Mouse (Mus musculus) heart, embryonic 14.5 days (tissue): ENCODE measurements around the gene Zfp109. TPM values are rescaled to one million over a fixed set of nuclear protein-coding genes. Genes with fewer than 3 reads are reported as not detected.
A peak's percentile ranks its signal among the peaks of the same experiment; 100 is the strongest.
"Not testable (repeated sequence)": the region's sequence is repeated elsewhere in the genome, so short reads cannot be mapped to it uniquely, and the experiment has no call there.

Experiments used
- ATAC-seq: fragments of 200-750 bp; cut with Nextera tagmentation; 2 replicates; pipeline ENCODE4 v1.8.0; 2017; ENCODE audit warnings: low read depth, moderate TSS enrichment; ENCODE audit not compliant: insufficient number of reproducible peaks, insufficient read depth, low FRiP score
- H3K27ac ChIP-seq, 2 experiments: fragments of 200-500 bp in 1 of 2; fragments of 300-500 bp in 1 of 2; sonication (generic) in 1 of 2; replicated peaks in 1 of 2; 2 replicates each; pipeline ENCODE4 v1.5.1; 2012 to 2014; ENCODE audit warnings: low read depth in 2 of 2, low read length in 2 of 2, control low read depth in 1 of 2, mild to moderate bottlenecking in 1 of 2, mixed read lengths in 1 of 2; ENCODE audit not compliant: control insufficient read depth in 1 of 2, insufficient read depth in 1 of 2
- H3K27me3 ChIP-seq: fragments of 300-500 bp; sonication (generic); 2 replicates; pipeline ENCODE4 v1.6.1; 2014; ENCODE audit warnings: mild to moderate bottlenecking, low read length, control low read depth; ENCODE audit not compliant: control insufficient read depth, insufficient read depth
- H3K36me3 ChIP-seq: fragments of 300-500 bp; sonication (generic); 2 replicates; pipeline ENCODE4 v1.6.1; 2014; ENCODE audit warnings: mild to moderate bottlenecking, control low read depth, low read length, mixed read lengths; ENCODE audit not compliant: control insufficient read depth, insufficient read depth
- H3K4me1 ChIP-seq, 2 experiments: fragments of 200-500 bp in 1 of 2; fragments of 300-500 bp in 1 of 2; sonication (generic) in 1 of 2; 2 replicates each; pipeline ENCODE4 v1.6.1; 2012 to 2014; ENCODE audit warnings: low read length in 2 of 2, control low read depth in 1 of 2, mixed read lengths in 1 of 2; ENCODE audit not compliant: control insufficient read depth in 2 of 2, insufficient read depth in 2 of 2
- H3K4me2 ChIP-seq: fragments of 300-500 bp; sonication (generic); 2 replicates; pipeline ENCODE4 v1.6.1; 2014; ENCODE audit warnings: mild to moderate bottlenecking, low read length
- H3K4me3 ChIP-seq, 2 experiments: fragments of 200-500 bp in 1 of 2; fragments of 300-500 bp in 1 of 2; sonication (generic) in 1 of 2; 2 replicates each; pipeline ENCODE4 v1.5.1; 2012 to 2014; ENCODE audit warnings: low read length in 2 of 2, mild to moderate bottlenecking in 2 of 2, control low read depth in 1 of 2, low read depth in 1 of 2, moderate library complexity in 1 of 2; ENCODE audit not compliant: control insufficient read depth in 1 of 2, insufficient read depth in 1 of 2
- H3K9ac ChIP-seq: fragments of 300-500 bp; sonication (generic); 2 replicates; pipeline ENCODE4 v1.6.1; 2014; ENCODE audit warnings: mild to moderate bottlenecking, low read length
- H3K9me3 ChIP-seq: fragments of 300-500 bp; sonication (generic); 2 replicates; pipeline ENCODE4 v1.6.1; 2016; ENCODE audit warnings: low read length, control low read depth; ENCODE audit not compliant: control insufficient read depth
- WGBS: fragments of 180-500 bp; shearing (Covaris S2); extraction: QIAGEN DNeasy Blood & Tissue Kit; methylation state at CpG from one replicate; pipeline ENCODE4 v1.1.7; 2014; 5-methylcytosine and 5-hydroxymethylcytosine counted together
- polyA plus RNA-seq: library from polyadenylated mRNA; unstranded; fragments of >200 nt; fragmentation: Nextera tagmentation; extraction: Ambion mirVana; gene quantifications from 2 replicates; pipeline ENCODE4 v1.2.1, GENCODE M21; 2014

Zfp109 gene
- polyA plus RNA-seq: 2.3 and 3.4 TPM in 2 replicates

DNA sequence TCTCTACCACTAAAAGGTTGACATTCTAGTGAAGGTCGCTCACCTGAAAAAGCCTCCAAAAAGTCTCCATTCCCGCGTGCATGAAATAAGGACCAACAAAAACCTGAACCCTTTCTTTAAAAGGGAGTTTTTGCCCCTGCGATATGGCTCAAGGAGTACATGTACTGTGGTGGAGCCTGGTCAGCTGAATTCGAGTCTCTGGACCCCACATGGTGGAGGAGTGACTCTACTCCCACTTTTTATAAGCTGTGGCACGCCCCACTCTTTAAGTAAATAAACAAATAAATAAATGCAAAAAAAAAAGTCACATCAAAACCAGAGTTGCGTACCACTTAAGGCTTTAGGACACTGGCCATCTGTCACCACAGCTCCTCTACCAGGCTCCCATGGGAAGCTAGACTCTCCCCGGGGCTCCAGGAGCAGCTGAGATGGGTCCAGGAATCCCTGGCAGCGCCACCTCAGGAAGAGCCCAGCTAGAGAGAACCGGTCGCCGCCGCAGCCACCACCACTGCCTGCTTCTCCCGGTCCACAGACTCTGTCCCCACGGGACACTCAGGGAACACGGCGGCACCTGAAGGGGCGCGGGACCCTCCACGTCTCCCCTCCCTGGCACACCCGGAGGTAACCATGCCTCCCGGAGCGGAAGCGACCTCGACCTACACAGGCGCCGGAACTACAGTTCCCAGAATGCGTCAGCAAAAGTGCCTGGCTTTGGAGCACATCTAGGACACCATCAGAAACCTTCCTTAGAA, at the start of gene Zfp109:
Gene Zfp109, minus strand, starts transcription at position 521 of the 752 bp plus-strand sequence.
- Histone ChIP-seq H3K4me3 (peak within 1 kb of the TSS; percentile 73 to 98), H3K9me3 (no peaks in the 10 kb centered on the region), H3K36me3 (peaks cover 11% of the 10 kb centered on the region), H3K9ac (peak within 1 kb of the TSS; percentile 73), H3K27me3 (no peaks in the 10 kb centered on the region), H3K4me2 (peak within 1 kb of the TSS; percentile 77), H3K4me1 (no peaks in the 10 kb centered on the region), H3K27ac (no peak within 1 kb of the TSS)
- 4% methylated on average over 28 of the region's 28 CpGs for WGBS
- ATAC-seq: peak; percentile 66

DNA sequence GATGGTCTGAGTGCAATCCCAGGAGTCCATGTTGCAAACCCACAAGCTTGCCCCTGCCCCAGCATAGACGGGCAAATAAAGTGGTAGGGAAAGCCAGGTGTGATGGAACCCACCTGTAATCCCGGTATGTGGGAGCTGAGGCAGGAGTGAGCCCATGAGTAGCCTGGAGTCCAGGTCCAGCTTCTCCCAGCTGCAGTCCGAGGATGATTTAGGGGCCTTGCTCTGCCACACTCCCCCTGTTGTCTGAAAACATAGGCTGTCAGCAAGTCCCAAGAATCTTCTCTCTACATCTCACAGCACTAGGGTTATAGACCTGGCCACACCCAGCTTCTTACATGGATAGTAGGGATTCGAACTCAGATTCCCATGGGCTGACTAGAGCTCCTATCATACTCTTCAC, 49.6 kb upstream of the Zfp109 start:
- H3K36me3 ChIP-seq: peaks cover 24% of the 10 kb centered on the region
- 71% methylated on average over 4 of the region's 4 CpGs for WGBS
- no peak overlapping the region for H3K4me3 ChIP-seq
- no peak for ATAC-seq
- H3K9me3 ChIP-seq: 0 out of 2 replicates have a peak, but pooled peaks cover 3% of the 10 kb centered on the region
- H3K4me2 ChIP-seq: no peak overlapping the region
- no peak overlapping the region for H3K9ac ChIP-seq
- H3K4me1 ChIP-seq: no peaks in the 10 kb centered on the region
- no peaks in the 10 kb centered on the region for H3K27me3 ChIP-seq
- no peak overlapping the region for H3K27ac ChIP-seq

DNA sequence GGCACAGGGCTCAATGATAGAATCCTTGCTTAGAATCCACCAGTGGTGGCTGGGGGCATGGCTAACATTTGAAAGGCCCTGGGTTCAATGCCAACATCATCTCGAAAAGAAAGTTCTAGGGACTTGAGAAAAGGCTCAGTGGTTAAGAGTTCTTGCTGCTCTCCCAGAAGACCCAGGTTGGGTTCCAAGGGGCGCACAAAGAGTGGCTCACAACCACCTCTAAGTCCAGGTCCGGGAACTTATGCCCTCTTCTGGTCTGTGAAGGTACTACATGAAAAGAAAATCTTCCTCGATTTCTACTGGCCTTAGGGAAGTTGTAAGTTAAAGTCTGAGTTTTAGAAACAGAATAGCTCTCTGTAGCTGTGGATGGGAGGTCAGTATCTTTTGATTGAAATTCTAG, 48.7 kb upstream of the Zfp109 start:
- no peak overlapping the region for H3K4me3 ChIP-seq
- no peak for ATAC-seq
- no peak overlapping the region for H3K9ac ChIP-seq
- H3K36me3 ChIP-seq: peaks cover 16% of the 10 kb centered on the region
- H3K27me3 ChIP-seq: no peaks in the 10 kb centered on the region
- WGBS: 54% methylated on average over 4 of the region's 4 CpGs
- H3K27ac ChIP-seq: no peak overlapping the region
- H3K4me2 ChIP-seq: no peak overlapping the region
- 0 out of 2 replicates have a peak, but pooled peaks cover 3% of the 10 kb centered on the region for H3K9me3 ChIP-seq
- no peaks in the 10 kb centered on the region for H3K4me1 ChIP-seq

DNA sequence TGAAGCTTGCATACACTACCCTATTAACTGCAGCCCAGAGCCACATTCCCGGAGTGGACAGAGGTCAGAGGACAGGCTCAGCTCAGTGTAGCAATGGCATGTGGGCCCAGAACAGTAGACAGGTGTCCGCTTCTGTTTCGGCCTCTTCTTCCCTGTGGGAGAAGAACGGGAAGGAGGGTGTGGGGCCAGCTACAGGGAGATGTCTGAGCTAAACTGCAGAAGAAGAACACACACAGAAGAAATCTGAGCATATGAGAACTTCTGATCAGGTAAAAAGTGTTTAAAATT, 43.4 kb upstream of the Zfp109 start:
- Histone ChIP-seq H3K4me2 (no peak overlapping the region), H3K36me3 (peaks cover 4% of the 10 kb centered on the region; the same call in 1 of the 2 replicates), H3K27me3 (no peaks in the 10 kb centered on the region), H3K4me1 (no peaks in the 10 kb centered on the region), H3K9me3 (0 out of 2 replicates have a peak, but pooled peaks cover 3% of the 10 kb centered on the region), H3K4me3 (no peak overlapping the region), H3K27ac (no peak overlapping the region), H3K9ac (no peak overlapping the region)
- 46% methylated on average over 4 of the region's 4 CpGs for WGBS
- ATAC-seq: no peak

DNA sequence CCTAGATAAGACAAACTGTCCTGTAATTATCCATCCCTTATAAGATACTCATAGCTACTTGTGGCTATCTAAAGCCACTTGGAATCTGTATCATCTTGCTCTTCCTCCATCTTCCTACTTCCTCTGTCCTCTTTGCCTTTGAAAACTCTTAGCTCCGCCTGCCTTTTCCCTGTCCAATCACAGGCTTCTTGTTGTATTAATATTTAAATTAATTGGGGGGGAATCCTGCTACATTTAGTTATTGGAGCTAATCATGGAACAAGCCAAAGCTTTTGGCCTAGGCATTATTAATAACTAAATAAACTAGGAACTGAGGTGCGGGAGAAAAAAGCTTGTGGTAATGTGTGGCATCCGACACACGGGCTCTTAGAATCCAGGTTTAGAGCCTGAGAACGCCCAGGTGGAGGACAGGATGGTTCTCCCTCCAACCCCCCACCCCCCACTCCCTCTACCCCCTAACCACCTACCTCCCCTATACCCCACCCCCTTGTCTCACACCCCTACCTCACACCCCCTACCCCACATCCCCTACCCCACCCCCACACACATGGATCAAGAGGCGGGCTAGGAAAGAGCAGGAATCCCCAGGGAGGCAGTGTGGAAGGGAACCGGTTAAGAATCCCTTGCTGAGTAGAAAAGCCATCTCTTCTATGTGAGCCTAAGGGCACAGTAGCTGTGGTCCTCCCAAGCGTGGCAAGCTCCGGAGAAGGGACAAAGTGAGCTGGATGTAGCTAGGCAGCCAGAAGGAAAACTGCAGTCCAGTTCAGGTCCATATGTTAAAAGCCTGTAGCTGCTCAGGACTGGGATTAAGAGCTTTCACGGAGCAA, 42.9 kb upstream of the Zfp109 start:
- H3K27me3 ChIP-seq: no peaks in the 10 kb centered on the region
- no peak overlapping the region for H3K27ac ChIP-seq
- 0 out of 2 replicates have a peak, but pooled peaks cover 3% of the 10 kb centered on the region for H3K9me3 ChIP-seq
- no peak for ATAC-seq
- H3K4me3 ChIP-seq: no peak overlapping the region
- no peak overlapping the region for H3K9ac ChIP-seq
- H3K36me3 ChIP-seq: peaks cover 8% of the 10 kb centered on the region
- no peaks in the 10 kb centered on the region for H3K4me1 ChIP-seq
- no peak overlapping the region for H3K4me2 ChIP-seq
- WGBS: 42% methylated on average over 10 of the region's 10 CpGs

DNA sequence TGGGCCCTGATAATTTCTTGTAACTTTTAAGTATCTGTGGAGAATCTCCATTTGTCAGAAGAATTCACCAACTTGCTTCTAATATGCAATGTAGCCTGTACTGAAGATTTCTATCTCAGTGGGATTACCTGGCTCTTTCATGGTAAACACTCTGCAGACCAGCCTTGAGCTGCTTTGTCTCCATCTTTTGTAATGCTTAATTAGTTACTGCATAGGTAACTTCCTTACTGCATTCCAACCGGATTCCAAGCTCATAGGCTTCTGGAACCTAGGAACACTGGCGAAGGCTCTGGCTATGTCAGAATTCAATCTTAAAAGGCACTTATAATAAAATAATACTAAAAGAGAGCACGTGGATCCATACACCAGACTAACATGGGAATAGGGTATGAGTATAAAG, 41.4 kb upstream of the Zfp109 start:
- H3K4me2 ChIP-seq, H3K27ac ChIP-seq, H3K9ac ChIP-seq, H3K4me1 ChIP-seq, H3K27me3 ChIP-seq, ATAC-seq, H3K4me3 ChIP-seq, H3K9me3 ChIP-seq: not testable (repeated sequence)
- H3K36me3 ChIP-seq: peaks cover 22% of the 10 kb centered on the region
- WGBS: 85% methylated on average over 3 of the region's 3 CpGs

DNA sequence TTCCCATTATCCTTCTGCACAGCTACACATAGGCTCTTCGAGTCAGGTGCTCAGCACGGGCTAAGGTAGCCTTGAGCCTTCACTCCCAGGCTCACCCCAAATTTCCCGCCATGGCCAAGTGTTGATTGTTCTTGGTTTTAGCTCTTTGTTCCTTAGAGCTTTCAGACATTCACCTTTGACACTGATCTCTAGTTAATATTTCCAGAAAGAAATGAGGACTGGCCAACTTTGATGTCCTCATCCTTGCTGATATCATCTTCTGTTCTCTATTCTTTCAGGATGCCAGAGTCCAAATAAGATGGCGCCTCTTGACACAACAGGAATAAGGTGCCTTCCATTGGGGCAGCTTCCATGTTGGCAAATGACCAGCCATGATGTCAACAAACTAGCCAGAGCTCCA, 37.1 kb upstream of the Zfp109 start:
- Histone ChIP-seq H3K4me1 (peaks cover 3 to 5% of the 10 kb centered on the region in 2 experiments; a peak in 3 of 4 replicates), H3K36me3 (peaks cover 26% of the 10 kb centered on the region), H3K27me3 (no peaks in the 10 kb centered on the region), H3K4me2 (no peak overlapping the region), H3K9me3 (no peaks in the 10 kb centered on the region), H3K4me3 (no peak overlapping the region), H3K27ac (no peak overlapping the region), H3K9ac (no peak overlapping the region)
- 96% methylated on average over 4 of the region's 4 CpGs for WGBS
- no peak for ATAC-seq
